Mouse (Mus musculus) left cerebral cortex, adult 9 months (tissue): ENCODE data around the gene Gm49368.
"Not testable (repeated sequence)": the region's sequence is repeated elsewhere in the genome, so short reads cannot be mapped to it uniquely, and the experiment has no call there.

ENCODE experiments used
- DNase-seq, 2 experiments: peaks; one replicate each; pipeline ENCODE4 v3.0.0; 2022; ENCODE audit warnings: low spot score in 2 of 2

The Gm49368 gene

DNA sequence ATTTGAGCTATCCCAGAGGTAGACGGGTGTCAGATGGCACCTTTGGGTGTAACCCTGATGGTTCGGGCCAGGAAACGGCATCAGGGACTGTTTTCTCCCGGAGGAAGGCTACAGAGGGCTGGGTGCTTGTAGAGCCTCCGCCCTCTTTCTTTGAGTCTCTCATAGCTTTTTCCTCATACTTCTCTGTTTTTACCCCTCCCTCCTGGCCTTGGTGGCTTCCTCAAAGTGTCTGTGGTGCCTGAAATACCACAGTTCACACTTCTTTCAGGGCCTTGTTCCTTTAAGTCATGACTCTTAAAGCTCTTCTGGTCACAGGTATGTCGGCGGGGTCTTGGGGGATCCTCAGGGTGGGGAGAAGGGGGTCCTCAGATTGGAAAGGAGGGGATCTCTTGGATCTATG is at the start of gene Gm49368, which contains the start of gene Itgam:
Gene Gm49368 (plus strand): TSS at position 228 of the 400 bp plus-strand sequence.
Gene Itgam (plus strand): TSS at position 185 of the 400 bp plus-strand sequence.
- DNase-seq = no peak

DNA sequence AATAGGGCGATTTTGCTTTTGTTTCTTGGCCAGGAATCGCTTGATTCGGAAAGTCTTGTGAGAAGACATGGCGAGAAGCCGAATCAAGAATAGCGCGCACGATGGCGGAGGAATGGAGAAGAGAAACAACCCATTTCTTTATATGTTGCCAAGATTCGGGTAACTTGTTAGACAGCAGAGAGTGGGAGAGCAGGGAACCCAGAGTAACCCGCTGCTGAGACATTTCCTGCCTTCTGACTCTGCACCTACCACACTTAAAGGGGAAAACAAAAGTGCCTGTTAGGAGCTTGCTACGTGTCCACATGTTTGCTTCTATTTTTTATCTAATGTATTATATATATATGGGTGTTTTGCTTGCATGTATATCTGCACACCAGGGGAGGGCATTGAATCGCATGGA is 49.4 kb upstream of the Gm49368 start:
- peak in 1 of 2 experiments; percentile 40 for DNase-seq

DNA sequence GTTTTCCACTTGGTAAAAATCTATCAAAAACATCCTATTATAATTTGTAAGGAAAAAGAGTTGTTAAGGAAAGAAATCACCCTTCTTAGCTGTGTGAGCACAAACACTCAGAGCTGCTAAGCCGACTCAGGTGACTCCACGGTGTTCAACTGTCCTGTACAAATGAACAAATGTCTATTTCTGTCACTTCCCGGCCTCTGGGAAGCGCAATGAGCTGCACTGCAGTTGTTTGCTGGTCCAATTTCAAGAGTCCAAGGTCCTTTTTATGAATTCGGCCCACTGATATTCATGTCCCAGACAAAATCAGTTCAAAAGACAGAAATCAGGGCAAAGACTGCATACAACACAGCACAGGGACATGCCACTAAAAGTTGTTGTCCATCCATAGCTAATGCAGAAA is 46.3 kb upstream of the Gm49368 start:
- DNase-seq = not testable (repeated sequence)

DNA sequence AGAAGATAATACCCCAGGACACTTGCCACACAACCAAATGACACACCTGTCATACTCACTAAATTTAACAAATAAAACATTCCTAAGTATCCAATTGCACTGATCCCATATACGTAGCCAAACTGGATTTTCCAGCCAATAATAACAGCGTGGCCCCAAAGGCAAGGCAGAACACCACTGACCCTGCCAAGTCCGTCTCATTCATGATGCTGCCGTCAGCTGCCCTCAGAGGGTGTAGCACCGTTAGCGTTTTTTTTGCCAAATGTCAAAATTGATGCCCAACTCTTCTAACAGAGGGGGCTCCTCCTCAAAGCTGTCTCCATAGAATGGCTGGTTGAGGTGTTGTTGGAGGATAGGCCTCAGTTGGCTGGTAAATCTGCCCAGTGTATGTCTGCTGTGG is 45.8 kb upstream of the Gm49368 start:
- no peak for DNase-seq

DNA sequence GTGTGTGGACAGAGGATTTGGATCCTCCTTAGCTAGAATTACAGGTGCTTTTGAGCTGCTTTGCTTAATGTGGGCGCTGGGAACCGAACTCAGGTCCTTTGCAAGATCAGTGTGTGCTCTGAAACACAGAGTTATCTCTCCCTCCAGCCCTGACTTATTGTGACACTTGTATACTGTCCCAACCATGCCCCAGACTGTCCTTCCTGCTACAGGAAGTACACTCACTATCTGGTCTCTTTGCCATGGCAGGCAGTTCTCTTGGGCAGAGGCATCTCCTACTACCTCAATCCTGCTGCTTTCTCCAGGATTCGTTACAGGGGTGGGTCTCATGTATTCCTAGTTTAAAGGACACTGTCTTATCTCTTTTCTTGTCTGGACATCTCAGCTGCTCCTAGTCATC is 44.2 kb upstream of the Gm49368 start:
- no peak for DNase-seq

DNA sequence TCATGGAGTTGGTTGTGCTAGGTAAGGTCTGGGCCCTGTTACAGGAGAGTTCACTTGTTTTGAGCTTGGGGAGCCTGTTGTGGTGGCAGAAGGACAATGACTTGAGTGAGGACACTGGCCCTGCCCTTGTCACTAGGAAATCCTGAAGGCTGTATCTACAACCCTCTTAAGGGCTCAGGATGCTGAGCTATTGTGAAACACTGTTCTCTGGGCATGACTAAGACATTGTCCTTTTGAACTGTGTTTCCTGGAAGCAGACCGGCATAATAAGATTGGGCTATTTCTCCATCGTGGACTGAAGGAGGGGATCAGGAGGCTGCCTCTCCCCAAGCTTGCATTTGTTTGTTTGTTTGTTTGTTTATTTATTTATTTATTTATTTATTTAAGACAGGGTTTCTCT is 43.3 kb upstream of the Gm49368 start:
- DNase-seq = no peak

DNA sequence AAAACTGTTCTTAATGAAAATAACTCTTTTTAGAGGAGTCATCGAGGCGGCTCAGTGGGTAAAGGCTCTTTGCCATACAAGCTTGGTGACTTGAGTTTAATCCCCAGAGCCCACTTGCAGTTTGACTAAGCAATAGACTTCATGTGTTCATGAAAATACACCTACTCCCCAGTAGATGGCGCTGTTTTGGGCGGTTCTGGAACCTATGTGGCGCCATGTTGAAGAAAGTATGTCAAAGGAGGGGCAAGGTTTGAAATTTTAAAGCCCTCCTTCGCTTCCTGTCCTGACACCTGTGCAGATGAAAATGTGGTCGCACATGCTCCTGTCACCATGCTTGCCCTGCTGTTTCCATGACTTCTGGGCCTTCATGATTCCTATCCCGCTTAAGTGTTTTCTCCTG is 39.5 kb upstream of the Gm49368 start:
- no peak for DNase-seq

DNA sequence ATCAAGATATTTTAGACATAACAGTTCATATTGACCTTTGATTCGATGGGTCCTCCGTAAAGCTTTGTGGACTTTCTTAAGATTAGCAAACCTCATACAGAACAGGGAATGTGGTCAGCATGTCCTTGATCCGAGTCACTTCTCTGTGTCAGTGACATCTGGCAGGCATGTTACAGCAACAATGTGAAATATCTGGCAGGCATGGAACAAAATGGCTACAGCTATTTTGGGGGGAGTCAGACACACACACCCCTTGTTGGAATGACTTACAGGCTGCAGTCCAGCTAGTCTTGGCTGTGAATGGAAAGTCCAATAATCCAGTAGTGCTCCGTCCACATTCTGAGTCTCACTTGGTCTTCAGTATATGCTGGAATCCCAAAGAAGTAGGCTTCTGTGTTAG is 38.9 kb upstream of the Gm49368 start:
- no peak for DNase-seq

DNA sequence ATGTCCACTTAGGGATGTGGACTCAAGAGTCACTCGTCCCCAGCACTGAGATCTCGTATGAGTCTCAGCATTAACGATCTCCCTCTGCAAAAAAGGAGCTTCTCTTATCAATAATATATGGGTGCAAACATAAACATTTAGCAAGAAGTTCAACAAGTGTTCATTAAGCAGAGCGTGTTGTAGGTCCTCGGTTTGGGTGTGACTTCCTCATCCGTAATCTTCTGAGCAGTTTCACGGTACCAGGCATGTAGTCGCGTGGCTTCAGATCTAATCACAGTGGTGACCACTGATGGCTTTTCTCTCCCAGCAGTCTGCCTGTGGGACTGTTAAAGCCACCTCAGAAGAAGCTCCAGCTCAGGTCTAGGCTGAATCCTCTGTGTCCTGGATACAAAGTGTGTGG is 38.1 kb upstream of the Gm49368 start:
- DNase-seq = no peak

DNA sequence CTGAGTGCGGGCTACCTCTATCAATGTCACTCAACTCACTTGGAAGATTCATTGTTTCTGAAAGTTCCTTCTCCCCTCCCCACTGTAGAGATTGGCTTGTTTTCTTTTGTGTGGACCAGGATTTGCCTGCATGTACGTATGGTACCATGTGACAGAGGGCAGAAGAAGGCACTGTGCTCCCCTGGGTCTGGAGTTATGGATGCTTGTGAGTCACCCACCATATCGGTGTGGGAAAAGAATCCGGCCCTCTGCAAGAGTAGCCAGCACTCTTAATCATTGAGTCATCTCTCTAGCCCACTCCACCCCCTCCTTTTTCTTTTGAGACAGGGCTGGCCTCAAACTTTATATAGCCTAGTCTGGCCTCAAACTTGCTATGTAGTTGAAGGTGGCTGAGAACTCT is 37.6 kb upstream of the Gm49368 start:
- no peak for DNase-seq

DNA sequence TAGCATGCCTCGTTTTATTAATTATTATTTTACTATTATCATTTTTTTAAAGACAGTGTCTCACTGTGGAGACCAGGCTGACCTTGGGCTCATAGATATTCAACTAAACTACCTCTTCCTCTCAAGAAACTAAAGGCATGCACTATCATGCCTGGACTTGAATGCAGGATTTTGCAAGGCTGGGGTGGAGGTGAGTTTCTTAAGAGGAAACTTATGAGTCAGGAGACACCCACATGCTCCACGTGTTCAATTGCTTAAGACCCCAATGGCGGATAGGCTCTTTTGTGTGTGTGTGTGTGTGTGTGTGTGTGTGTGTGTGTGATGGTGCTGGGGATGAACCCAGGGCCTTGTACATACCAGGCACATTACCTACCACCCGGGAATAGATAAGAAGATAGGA is 37.1 kb upstream of the Gm49368 start:
- DNase-seq = no peak

DNA sequence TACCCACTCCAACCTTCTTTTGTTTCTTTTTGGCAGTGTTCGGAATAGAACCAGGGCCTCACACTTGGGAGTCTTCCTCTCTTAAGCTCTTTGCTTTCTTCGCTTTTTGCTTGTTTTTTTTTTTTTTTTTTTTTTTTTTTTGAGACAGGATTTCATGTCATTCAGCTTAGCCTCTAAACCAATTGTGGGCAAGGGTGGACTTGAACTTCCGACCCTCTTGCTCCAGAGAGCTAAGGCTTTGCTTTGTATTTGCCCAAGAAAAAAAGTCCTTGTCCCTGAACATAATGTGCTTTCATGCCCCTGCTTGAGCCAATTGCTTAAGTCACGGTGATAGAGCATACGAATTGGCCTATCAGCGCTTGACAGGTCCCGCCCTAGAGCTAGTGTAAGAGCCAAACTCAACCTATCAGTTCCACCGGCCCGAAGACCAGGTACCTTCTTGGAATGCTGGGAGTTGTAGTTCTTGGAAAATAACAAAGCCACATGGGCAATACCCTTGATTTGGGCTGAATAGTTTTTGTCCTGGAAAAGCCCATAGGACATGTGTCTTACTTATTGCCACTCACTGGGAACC is 31.0 kb upstream of the Gm49368 start:
- no peak for DNase-seq

DNA sequence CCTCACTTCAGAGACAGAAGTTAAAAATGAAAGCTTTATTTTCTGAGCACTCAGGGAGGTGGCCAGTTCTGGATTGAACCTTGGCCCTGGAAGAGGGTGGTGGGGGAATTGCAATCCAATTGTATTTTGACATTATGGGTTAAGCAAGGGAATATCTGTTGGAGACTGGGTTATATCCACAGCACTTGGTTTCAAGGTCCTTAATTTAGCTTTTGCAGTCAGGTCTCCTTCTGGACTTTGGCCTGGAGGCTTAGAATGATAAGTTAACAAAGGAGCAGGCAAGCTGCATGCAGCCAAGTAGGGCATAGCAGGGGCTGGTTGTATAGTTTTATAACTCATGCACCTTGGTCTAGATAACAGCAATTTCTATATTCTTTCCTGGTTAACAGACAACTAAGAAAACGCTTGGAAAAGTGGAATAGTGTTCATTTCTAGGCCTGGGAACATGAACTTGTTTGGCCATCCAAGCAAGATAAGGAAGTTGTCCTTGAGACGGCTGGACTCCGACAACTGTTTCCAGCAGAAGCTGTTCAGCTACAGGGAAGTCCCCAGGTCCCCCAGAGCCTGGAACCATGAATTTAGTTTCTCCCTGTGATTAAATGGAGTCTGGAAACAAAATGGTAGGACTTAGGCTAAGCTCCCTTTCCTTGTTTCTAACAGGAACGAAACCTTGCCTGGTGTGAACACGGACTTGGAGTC is 30.0 kb upstream of the Gm49368 start:
- DNase-seq = no peak

DNA sequence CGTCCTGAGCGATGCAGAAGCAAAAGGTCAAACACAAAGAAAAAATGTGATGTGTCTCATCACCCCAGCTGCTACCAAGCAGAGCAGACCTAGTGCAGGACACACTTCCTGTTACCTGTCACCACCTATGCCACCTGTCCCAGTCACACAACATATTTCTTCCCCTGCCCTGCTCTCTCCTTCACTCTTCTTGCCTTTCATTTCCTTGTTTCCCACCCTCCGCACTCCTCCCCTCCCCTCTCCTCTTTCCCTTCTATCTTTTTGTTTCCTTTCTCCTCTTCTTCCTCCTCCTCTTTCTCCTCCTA is 29.5 kb upstream of the Gm49368 start:
- DNase-seq = no peak

DNA sequence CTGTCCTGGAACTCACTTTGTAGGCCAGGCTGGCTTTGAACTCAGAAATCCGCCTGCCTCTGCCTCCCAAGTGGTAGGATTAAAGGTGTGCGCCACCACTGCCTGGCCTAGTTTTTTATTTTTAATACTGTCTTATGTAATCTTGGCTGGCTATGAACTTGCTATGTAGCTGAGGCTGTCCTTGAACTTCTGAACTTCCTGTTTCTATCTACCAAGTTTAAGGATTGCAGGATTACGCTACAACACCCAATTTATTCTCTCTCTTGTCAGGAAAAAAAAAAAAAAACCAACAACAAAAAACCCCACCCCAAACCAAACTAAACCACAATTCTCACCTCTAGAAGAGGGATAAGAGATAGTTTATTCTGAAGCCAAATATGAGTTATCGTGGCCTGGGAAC is 28.9 kb upstream of the Gm49368 start:
- DNase-seq = no peak

DNA sequence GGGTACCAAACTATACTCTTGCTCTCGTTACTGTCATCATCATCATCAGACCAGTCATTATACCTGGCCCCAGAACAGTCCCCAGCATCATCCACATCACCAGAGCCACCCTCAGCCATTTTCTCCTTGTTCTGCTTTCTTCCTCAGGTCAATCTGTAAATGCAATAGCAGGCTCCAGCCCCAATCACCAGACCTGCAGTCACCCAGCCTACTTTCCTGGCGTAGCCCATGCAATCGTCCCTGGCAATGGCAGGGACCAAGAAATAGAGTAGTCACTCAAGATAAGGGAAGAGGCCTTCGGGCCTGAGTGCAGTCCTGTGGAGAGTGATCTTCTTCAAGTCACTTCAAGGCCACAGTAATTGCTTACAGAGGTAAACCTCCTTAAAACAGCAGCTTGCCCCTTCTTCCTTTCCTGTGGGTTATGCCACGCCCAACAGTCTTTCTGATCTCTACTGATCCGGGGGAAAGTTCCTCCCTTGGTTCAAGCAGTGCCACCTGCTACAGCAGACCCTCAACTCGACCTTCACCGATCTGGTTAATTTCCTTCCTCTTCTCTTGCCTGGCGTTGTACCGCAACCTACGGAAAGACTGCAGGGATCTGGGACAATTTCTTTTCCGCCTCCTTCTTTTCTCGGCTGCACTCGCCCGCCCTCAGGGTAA is 20.2 kb upstream of the Gm49368 start:
- DNase-seq = not testable (repeated sequence)

DNA sequence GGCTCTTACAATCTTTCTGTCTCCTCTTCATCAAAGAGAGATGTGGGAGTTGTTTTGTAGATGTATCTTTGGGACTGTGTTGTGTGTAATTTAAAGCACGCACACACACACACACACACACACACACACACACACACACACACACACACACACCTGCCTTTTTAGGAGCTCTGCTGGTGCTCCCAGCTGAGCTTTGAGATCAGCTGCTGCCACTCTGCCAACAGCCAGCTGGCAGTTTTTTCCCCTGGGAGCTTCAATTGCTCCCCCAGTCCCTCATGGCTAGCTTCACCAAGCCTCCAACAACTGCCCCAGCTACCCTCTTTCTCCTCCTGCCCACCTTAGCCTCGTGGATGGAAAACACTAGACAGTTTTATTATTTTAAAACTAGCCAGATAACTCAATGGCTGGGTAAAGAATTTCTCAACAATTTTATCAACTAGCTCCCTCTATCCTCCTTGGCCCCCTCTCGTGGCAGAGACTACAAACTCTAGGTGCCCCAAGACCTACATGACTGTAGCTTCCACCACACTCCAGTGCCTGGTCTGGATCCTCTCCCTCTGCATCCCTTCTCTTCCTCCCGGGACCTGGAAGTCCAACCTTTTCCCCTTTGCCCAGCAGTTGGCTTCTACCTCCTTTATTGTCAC is 18.2 kb upstream of the Gm49368 start:
- DNase-seq = no peak

DNA sequence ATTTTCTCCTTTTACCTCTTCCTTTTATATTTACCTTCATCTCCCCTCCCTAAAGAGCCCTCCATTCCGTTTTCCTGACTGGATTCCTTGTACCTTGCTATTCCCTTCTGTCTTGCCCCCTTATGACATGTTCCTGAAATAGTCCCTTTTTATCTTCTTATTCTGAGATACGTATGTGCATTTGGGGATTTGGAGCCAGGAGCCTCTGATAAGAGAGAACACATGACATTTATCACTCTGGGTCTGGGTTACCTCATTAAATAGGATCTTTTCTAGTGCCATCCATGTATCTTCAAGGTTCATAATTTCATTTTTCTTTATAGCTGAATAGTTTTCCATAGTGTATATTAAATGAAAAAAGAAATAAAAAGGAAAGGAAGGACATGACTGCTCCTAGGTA is 16.8 kb upstream of the Gm49368 start:
- DNase-seq = no peak

DNA sequence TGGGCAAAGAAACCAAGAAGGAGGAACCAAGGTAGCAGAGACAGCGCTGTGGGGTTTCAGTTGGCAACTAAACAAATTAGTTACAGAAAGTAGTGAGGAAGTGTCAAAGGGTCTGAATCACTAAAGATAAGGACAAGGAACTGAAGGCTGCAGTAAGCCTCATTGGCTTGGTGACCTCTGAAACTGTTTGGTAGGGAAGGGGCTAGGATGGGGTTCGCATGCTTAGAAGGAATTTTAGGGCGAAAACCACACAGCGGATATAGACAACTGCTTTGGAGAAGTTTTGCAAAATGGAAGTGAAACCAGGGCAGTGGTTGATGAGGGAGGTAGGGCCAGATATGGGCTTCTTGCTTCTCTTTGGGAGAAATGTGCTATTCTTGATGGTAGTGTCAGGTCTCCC is 13.7 kb upstream of the Gm49368 start:
- no peak for DNase-seq

DNA sequence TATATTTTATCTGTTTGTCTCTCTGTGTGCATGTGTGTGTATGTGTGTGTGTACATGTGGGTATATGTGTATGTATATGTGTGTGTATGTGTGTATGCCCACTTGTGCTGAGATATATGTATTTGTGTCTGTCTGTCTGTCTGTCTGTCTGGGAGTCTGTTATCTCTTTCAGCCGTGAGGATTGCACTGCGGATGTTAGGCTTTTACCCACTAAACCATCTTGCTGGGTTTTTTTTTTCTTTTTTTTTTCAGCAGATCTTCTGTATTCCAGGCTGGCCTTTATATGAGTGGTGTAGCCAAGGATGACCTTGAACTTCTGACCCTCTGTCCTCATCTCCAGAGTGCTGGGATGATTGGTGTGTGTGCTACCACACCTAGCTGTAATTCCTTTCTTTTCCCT is 13.2 kb upstream of the Gm49368 start:
- DNase-seq = no peak

DNA sequence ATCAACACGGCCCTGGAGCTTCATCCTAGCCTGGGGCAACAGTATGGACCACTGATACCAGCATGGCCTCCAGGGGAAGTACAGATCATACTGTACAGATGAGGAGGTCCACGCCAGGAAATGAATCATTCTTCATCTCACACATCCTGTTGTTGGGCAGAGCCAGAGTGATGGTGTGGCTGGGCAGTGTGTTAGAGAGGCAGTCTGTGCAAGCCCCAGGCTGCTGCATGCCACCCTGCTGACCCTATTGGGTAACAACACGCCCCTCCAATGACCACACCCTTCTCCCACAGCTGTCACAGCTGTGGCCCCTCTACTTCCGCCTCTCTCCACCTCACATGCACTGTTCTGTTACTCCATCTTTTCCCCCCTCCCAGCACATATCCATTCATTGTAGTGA is 11.7 kb upstream of the Gm49368 start:
- no peak for DNase-seq

DNA sequence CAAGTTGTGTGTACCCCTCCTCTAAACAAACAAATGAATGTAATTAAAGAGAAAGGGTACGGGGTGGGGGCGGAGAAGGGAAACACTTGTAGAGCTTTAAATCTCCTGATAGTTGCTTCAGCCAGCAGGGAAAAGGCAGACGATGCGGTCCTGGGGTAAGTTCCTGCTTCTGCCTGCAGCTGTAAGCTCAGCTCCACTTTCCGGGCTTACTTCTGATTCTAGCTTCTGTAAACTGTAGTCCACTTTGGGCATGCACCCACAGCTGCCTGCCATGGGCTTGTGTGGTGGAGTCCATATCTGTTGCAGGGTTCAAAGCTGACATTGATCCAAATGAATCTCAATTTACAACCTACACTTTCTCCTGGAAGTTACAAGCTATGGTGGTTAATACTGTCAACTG is 9.4 kb upstream of the Gm49368 start:
- no peak for DNase-seq

DNA sequence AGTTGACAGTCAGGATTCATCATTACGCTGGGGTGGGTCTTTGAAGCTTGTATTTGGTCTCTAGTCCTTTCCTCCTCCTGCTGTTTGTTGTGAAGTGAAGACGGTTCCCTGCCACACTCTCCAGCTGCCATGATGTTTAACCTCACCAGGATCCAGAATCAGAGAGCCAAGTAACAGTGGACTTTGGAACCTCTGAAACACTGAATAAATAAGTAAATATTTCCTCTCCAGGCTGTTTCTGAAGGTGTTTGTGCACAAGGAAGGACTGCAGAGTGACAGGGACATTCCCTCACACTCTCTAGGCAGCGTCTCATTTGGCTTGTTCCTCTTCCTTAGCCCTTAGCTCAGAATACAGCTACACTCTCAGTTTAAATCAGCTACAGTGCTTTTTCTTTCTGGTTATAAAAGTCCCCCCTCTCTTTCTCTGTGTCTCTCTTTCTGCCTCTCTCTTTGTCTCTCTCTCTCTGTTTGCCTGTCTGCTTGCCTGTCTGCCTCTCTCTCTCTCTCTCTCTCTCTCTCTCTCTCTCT is 5.5 kb upstream of the Gm49368 start:
- no peak for DNase-seq
